In genomic region chr17:70646641-70647040, GRCm38 (mm10) we compare ENCODE assay signal across 21 mouse cellular contexts.
DNase-seq lines count a peak whose midpoint lies in the region; ATAC-seq and TF ChIP-seq lines count a peak whose summit lies in the region.
"Had no signal": no experiment of that assay in that cellular context is flagged by ENCODE, and none has a peak within 500 bp of the region (broad histone marks: within the 10 kb centered on the region; RNA-seq: fewer than 3 reads in every experiment).

No protein-coding gene starts in this region.

- peak; percentile 82 for DNase-seq in heart, adult 11 months
- peak in 1 of 2 experiments; percentile 9 for DNase-seq in layer of hippocampus, adult 2 months (ENCODE audit: low spot score in 2 of 2)
- no peak for DNase-seq in layer of hippocampus, adult 11-12 months (ENCODE audit: low spot score)
- DNase-seq in NIH3T3 (ENCODE audit: low read depth) = peak; percentile 51
- DNase-seq in embryonic facial prominence, embryonic 14.5 days (ENCODE audit: low spot score) = peak; percentile 9
- no peak for DNase-seq in cerebellum, postnatal 4 days (ENCODE audit: low spot score in 2 of 2)
- DNase-seq in yolk sac, embryonic 10.5 days (ENCODE audit: low spot score) = no peak
- DNase-seq: B cell, adult 2 months; cerebellum, postnatal 14 days; gastrocnemius, postnatal 14 days; kidney, adult 9 months; lung, postnatal 14 days had no signal

- WGBS in heart, embryonic 12.5 days = 43% methylated on average over 4 of the region's 4 CpGs
- WGBS in embryonic facial prominence, embryonic 14.5 days = 44% methylated on average over 4 of the region's 4 CpGs

- no peaks in the 10 kb centered on the region for H3K27me3 ChIP-seq in heart, embryonic 12.5 days (replicated peaks)
- no peaks in the 10 kb centered on the region for H3K27me3 ChIP-seq in embryonic facial prominence, embryonic 14.5 days (replicated peaks; ENCODE audit: control insufficient read depth, insufficient read depth, low read length)
- H3K27me3 ChIP-seq: embryonic facial prominence, embryonic 15.5 days; liver, embryonic 15.5 days; neural tube, embryonic 12.5 days had no signal

- no peak overlapping the region for H3K27ac ChIP-seq in heart, embryonic 12.5 days (ENCODE audit: poor library complexity, severe bottlenecking)
- peak overlapping the region; percentile 36; the same call in 1 of the 2 replicates for H3K27ac ChIP-seq in layer of hippocampus, adult 2 months
- H3K27ac ChIP-seq in embryonic facial prominence, embryonic 14.5 days (replicated peaks; ENCODE audit: low read depth, low read length) = no peak overlapping the region
- H3K27ac ChIP-seq: embryonic facial prominence, embryonic 15.5 days; hindbrain, embryonic 10.5 days; left cerebral cortex, adult 2 months; liver, embryonic 15.5 days; neural tube, embryonic 12.5 days had no signal

- H3K4me1 ChIP-seq in heart, embryonic 12.5 days (replicated peaks) = no peaks in the 10 kb centered on the region
- H3K4me1 ChIP-seq in embryonic facial prominence, embryonic 14.5 days (ENCODE audit: control insufficient read depth, insufficient read depth, low read length) = no peaks in the 10 kb centered on the region
- H3K4me1 ChIP-seq: embryonic facial prominence, embryonic 15.5 days; liver, embryonic 15.5 days; neural tube, embryonic 12.5 days had no signal

- ATAC-seq in heart, embryonic 12.5 days (ENCODE audit: insufficient number of reproducible peaks, low FRiP score) = no peak
- no peak for ATAC-seq in embryonic facial prominence, embryonic 14.5 days (ENCODE audit: low read depth)
- ATAC-seq: activated CD4-positive, CD25-positive, alpha-beta regulatory T cell, adult 4 months; Patski had no signal

- no peak for TF ChIP-seq CTCF in layer of hippocampus, adult 2 months (conservative IDR thresholded peaks at IDR 0.05)

- no peak overlapping the region for H3K4me3 ChIP-seq in heart, embryonic 12.5 days
- H3K4me3 ChIP-seq in layer of hippocampus, adult 2 months = no peak overlapping the region
- no peak overlapping the region for H3K4me3 ChIP-seq in embryonic facial prominence, embryonic 14.5 days (ENCODE audit: low read depth, low read length)
- H3K4me3 ChIP-seq: embryonic facial prominence, embryonic 15.5 days; hindbrain, embryonic 10.5 days; left cerebral cortex, adult 2 months; liver, embryonic 15.5 days; neural tube, embryonic 12.5 days had no signal

- H3K9me3 ChIP-seq in heart, embryonic 12.5 days (replicated peaks) = peaks cover 7% of the 10 kb centered on the region
- H3K9me3 ChIP-seq in embryonic facial prominence, embryonic 14.5 days (ENCODE audit: control insufficient read depth, low read length) = peaks cover 8% of the 10 kb centered on the region; the same call in 1 of the 2 replicates
- H3K9me3 ChIP-seq: liver, embryonic 15.5 days had no signal

- H3K4me2 ChIP-seq in heart, embryonic 12.5 days = no peak overlapping the region
- no peak overlapping the region for H3K4me2 ChIP-seq in embryonic facial prominence, embryonic 14.5 days (ENCODE audit: low read depth, low read length)
- H3K4me2 ChIP-seq: embryonic facial prominence, embryonic 15.5 days; heart, embryonic 11.5 days; liver, embryonic 15.5 days; neural tube, embryonic 12.5 days had no signal

- no peaks in the 10 kb centered on the region for H3K36me3 ChIP-seq in heart, embryonic 12.5 days
- no peaks in the 10 kb centered on the region for H3K36me3 ChIP-seq in embryonic facial prominence, embryonic 14.5 days (ENCODE audit: control insufficient read depth, insufficient read depth, low read length)
- H3K36me3 ChIP-seq: embryonic facial prominence, embryonic 15.5 days; liver, embryonic 15.5 days; neural tube, embryonic 12.5 days had no signal

- H3K9ac ChIP-seq in heart, embryonic 12.5 days = no peak overlapping the region
- no peak overlapping the region for H3K9ac ChIP-seq in embryonic facial prominence, embryonic 14.5 days (ENCODE audit: low read depth, low read length)
- H3K9ac ChIP-seq: embryonic facial prominence, embryonic 15.5 days; liver, embryonic 15.5 days; neural tube, embryonic 12.5 days had no signal

Comparison
In these comparisons a context has a peak if more than half of its experiments do, and no peak if none do; other contexts are left out.
1. DNase-seq: peak in heart, adult 11 months (single experiment), NIH3T3 (single experiment) and embryonic facial prominence, embryonic 14.5 days (single experiment); none in layer of hippocampus, adult 11-12 months (single experiment), cerebellum, postnatal 4 days (0 of 2) and yolk sac, embryonic 10.5 days (single experiment).